Mouse (Mus musculus) T-helper 17 cell (primary cell): ENCODE measurements around the gene Nab2.

Experiments used
- in situ Hi-C, 2 experiments: fragments of 300-600 bp; cut with MboI, MseI; formaldehyde crosslinking; loops; 1 replicate in 1 of 2; 2 replicates in 1 of 2; pipeline ENCODE4 v1.15.1; 2025; ENCODE audit warnings: high pct_unique_total_duplicates in 2 of 2

The Nab2 gene

GRCm38 (mm10) chr10:127619941-127620405 lies 48.4 kb downstream of the Nab2 start:
- in situ Hi-C loops, result no loop called here

DNA sequence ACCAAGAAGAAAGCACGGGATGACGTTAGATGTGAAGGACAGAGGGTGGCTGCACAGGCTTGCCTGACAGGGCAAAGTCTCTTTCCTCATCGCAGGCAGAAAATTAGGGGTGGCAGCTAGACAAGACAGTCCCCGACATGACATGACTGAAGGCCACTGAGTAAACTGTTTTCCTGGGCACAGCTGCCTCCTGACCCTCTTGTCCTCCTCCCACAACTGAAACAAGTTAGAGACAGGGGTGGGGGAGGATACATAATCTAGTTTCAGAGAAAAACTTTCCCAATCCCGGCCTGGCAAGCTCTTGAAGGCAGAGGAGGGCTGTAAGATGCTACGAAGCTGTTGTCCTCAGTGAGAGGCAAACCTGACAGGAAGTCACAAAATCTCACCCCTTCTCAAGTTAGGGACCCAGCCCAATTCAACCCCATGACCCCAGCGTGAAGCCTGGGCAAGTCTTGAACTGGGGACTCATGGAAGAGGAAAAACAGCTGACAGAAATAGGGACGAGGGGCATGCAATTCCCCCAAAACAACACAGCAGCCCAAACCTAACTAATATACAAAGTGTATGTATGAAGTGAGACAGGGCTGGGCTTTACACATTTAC lies 49.1 kb downstream of the Nab2 start:
- in situ Hi-C loops, result no loop called here

DNA sequence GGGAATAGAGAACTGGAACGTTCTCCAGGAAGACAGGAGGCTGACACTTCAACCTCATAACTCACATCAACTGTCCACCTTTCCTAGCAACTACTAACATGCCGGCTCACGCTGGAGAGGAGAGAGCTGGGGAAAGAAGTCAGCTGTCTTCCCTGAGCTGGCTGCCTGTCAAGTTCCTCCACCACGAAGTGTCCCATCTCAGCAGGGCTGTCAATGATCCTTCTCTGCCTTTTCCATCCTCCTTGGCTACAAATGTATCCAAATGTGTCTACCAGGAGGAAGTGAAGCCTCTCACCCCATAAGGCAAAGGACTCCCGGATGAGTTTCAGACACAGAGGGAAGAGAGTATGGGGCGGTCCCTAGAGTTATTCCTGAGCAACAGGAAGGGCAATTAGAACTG lies 50.2 kb downstream of the Nab2 start:
- in situ Hi-C loops, result no loop called here

DNA sequence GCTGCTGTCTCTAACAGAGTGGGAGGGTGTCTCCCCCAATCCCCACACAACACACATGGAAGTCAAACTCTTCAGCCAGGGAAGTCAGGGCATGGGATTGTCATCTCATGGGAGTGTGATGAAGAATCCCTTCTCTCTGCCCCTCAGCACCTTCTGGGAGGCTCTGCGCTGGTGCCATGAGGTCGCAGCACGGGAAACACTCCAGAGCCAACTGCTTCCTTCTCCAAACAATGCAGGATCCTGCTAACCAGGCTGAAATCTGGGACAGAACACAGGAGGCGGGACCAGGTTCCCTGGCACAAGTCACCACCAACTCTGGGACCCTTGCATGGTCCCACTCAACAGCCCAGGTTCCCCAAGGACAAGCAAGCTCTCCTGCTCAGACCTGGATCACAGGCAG lies 51.1 kb downstream of the Nab2 start:
- in situ Hi-C loops, result no loop called here

- in situ Hi-C loops, result no loop called here
These were observed 52.1 kb downstream of the Nab2 start for GRCm38 (mm10) chr10:127616261-127616679.

GRCm38 (mm10) chr10:127615591-127615990 lies 52.8 kb downstream of the Nab2 start:
- in situ Hi-C loops, result no loop called here

DNA sequence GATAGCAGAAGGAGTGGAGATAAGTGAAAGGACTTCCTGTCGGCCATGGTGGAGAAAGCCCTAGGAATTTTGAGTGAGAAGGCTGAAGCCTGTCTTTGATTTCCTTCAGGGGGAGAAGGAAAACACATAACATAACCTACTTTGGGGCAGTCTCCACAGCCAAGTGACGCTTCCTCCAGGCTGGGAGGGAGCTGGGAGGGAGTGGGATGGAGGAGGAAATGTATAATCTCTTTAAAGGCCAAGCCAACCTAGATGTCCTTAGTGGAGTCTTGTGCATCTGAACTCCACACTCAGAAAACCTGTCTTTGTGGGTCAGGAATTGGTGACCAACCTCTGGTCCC lies 53.4 kb downstream of the Nab2 start:
- in situ Hi-C loops, result no loop called here

DNA sequence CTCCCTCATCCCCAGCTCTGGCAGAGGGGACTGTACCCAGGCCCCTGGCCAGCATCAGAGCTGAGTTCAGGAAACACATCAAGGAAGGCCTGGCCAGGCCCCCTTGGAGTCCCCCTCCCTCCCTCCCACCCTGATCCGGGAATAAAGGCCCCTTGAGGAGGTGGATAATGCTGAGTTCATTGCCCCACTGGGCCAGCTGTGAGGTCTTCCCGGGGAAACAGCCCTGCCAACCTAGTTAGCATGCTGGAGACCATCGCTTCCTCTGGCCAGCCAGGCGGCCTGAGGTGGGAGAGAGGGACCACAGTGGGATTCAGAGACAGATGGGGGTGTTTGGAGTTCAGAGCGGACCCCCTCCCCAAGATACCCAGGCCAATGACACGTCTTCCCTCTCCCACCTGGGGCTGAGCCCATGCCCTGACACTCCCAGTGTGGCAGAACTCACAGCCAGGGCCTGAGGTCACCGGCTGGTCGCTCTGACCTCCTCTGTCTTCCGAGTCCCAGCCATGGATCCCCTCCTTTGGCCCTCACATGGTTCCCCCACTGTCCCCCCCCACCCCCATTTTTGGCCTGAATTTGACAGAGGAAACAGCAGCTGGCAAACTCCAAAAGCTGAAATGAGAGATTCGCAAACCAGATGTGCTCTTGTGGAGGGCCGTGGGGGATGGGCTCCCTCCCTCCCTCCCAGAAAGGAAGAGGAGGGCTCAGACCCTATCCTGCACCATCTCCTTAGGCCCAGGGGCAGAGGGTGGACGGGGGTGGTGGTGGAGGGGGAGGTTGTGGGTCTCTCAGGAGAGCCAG lies 53.9 kb downstream of the Nab2 start:
- in situ Hi-C loops, result no loop called here

DNA sequence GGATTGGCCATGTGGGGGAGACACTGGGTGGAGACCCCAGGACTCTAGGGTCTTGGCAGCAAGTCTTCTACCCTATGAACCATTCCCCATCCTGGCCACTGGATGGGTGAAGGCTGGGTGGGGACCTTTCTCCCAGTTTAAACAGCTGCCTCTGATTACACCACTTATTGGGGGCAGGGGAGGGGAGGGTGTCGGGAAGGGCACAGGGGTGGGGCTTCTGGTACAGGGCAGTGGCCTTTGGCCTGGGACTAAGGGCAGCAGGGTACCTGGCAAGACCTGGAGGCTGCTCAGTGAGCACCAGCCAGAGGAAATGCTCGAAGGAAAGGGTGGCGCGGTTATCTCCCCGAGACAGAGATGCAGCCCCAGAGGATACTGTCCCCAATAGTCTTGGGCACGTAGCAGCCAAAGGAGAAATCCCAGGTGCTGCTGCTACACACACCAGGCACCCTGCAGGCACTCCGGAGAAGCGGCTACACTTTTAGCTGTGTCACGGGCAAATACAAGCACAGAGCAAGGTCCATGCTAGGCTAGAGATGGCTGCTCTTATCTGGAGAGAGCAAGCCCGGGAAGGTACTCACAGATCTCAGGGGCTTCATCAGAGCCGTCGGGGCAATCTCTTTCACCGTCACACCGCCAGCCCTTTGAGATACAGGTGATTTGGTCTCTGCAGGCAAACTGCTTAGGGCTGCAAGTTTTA lies 56.1 kb downstream of the Nab2 start:
- in situ Hi-C loops, result no loop called here
